Mouse (Mus musculus): Measurements from ENCODE around the gene Gm42417. TPM values are rescaled to one million over a fixed set of nuclear protein-coding genes. Genes with fewer than 3 reads are reported as not detected.

Gene Gm42417
- polyA plus RNA-seq, 1 experiment: 0.24 TPM

- no peak for TF ChIP-seq GATA1 (IDR thresholded peaks at IDR 0.05; ENCODE audit: low read length)
Observed at GRCm38 (mm10) chr1:36487111-36487510, 52.1 kb downstream of the Gm42417 start.

GRCm38 (mm10) chr1:36485080-36485479 lies 54.1 kb downstream of the Gm42417 start:
- TF ChIP-seq GATA1 (IDR thresholded peaks at IDR 0.05; ENCODE audit: low read length): no peak

GRCm38 (mm10) chr1:36483825-36484224 lies 55.4 kb downstream of the Gm42417 start:
- no peak for TF ChIP-seq GATA1 (IDR thresholded peaks at IDR 0.05; ENCODE audit: low read length)

Other genes starting within 250 kb of the Gm42417 start
- 18.6 and 20.5 TPM in 2 replicates for gene Arid5a, start 231.7 kb downstream of the Gm42417 start, polyA plus RNA-seq (2012)
- 25.8 and 45.6 TPM in 2 replicates for gene Kansl3, start 170.2 kb downstream of the Gm42417 start, polyA plus RNA-seq (2012)
- not detected in 2 replicates for gene Fer1l5, start 167.1 kb downstream of the Gm42417 start, polyA plus RNA-seq (2012)
- gene Lman2l, start 94.2 kb downstream of the Gm42417 start, polyA plus RNA-seq (2012): 11.6 and 12.8 TPM in 2 replicates
- gene Cnnm4, start 67.8 kb downstream of the Gm42417 start, polyA plus RNA-seq (2012): 1.3 and 2.1 TPM in 2 replicates
- gene Cnnm3, start 27.6 kb downstream of the Gm42417 start, polyA plus RNA-seq (2012): 22.7 and 24.8 TPM in 2 replicates
- 10.6 and 13.0 TPM in 2 replicates for gene Ankrd23, start 2.5 kb downstream of the Gm42417 start, polyA plus RNA-seq (2012)
- 17.9 and 23.3 TPM in 2 replicates for gene Ankrd39, start 8.0 kb upstream of the Gm42417 start, polyA plus RNA-seq (2012)
- gene Sema4c, start 18.9 kb upstream of the Gm42417 start, polyA plus RNA-seq (2012): not detected in 2 replicates
- gene Fam178b, start 143.8 kb upstream of the Gm42417 start, polyA plus RNA-seq (2012): not detected in 2 replicates
- 1,928 and 2,433 TPM in 2 replicates for gene Cox5b, start 152.0 kb upstream of the Gm42417 start, polyA plus RNA-seq (2012)
- not detected in 2 replicates for gene 4933424G06Rik, start 170.7 kb upstream of the Gm42417 start, polyA plus RNA-seq (2012)
- 99.1 and 103 TPM in 2 replicates for gene Actr1b, start 175.0 kb upstream of the Gm42417 start, polyA plus RNA-seq (2012)
- not detected in 2 replicates for gene Zap70, start 222.4 kb upstream of the Gm42417 start, polyA plus RNA-seq (2012)

Measured in G1E-ER4 (cell line).